Mouse (Mus musculus) stomach, postnatal 0 days (tissue): ENCODE data around the gene Dffa.

Experiments used
- CTCF ChIP-seq: IDR thresholded peaks from 2 replicates; pipeline ENCODE4 v1.5.1; 2016; ENCODE audit warnings: antibody characterized with exemption, low read depth, mild to moderate bottlenecking, moderate library complexity
- EP300 ChIP-seq: optimal IDR thresholded peaks from 2 replicates; pipeline ENCODE3; 2016; ENCODE audit warnings: antibody characterized with exemption

GRCm38 (mm10) chr4:149123432-149123831 lies 19.5 kb downstream of the Dffa start:
- TF ChIP-seq EP300 (no peak), CTCF (no peak)
